Mouse (Mus musculus) cerebellum, adult 2 months (tissue): ENCODE results near the gene Ssbp3.

Source experiments
- CTCF ChIP-seq: fragments of 200-500 bp; IDR thresholded peaks from 2 replicates; pipeline ENCODE4 v1.5.1; 2011; ENCODE audit warnings: low read depth, mild to moderate bottlenecking, control low read depth, low read length, moderate library complexity, borderline replicate concordance; ENCODE audit not compliant: insufficient read depth
- POLR2A ChIP-seq: fragments of 200-500 bp; IDR thresholded peaks from 2 replicates; pipeline ENCODE4 v1.6.1; 2011; ENCODE audit warnings: low read length, control low read depth, borderline replicate concordance; ENCODE audit not compliant: insufficient read depth

GRCm38 (mm10) chr4:107006229-107006628 lies 95.7 kb downstream of the Ssbp3 start:
- TF ChIP-seq CTCF (no peak), POLR2A (no peak)
